Mouse (Mus musculus) liver, embryonic 11.5 days (tissue): ENCODE measurements at regions not wholly inside any gene's neighbourhood (a gene's known extent, or its start where the extent isn't known, plus 50 kb on each side); places are given as distances from the start of the nearest gene placed in this dataset.

Experiments used
- ATAC-seq: fragments of 200-750 bp; cut with Nextera tagmentation; replicated peaks from 2 replicates; pipeline ENCODE4 v1.8.0; 2017; ENCODE audit warnings: moderate number of reproducible peaks, mild to moderate bottlenecking, moderate TSS enrichment, moderate library complexity; ENCODE audit not compliant: low FRiP score
- DNase-seq: peaks from one replicate; pipeline ENCODE4 v3.0.0-alpha.2; 2017; ENCODE audit warnings: low spot score
- H3K27ac ChIP-seq: fragments of 300-500 bp; sonication (generic); 2 replicates; pipeline ENCODE4 v1.5.1; 2014; ENCODE audit warnings: mild to moderate bottlenecking, low read depth, low read length, control low read depth
- H3K27me3 ChIP-seq: fragments of 300-500 bp; sonication (generic); replicated peaks from 2 replicates; pipeline ENCODE4 v1.6.1; 2014; ENCODE audit warnings: low read length, mixed read lengths; ENCODE audit not compliant: control insufficient read depth, insufficient read depth
- H3K36me3 ChIP-seq: fragments of 300-500 bp; sonication (generic); 2 replicates; pipeline ENCODE4 v1.6.1; 2014; ENCODE audit warnings: mild to moderate bottlenecking, low read length, moderate library complexity, mixed read lengths; ENCODE audit not compliant: control insufficient read depth, insufficient read depth
- H3K4me1 ChIP-seq: fragments of 300-500 bp; sonication (generic); replicated peaks from 2 replicates; pipeline ENCODE4 v1.6.1; 2014; ENCODE audit warnings: low read length, mixed read lengths; ENCODE audit not compliant: control insufficient read depth, insufficient read depth
- H3K4me2 ChIP-seq: fragments of 300-500 bp; sonication (generic); 2 replicates; pipeline ENCODE4 v1.6.1; 2014; ENCODE audit warnings: mild to moderate bottlenecking, control low read depth, moderate library complexity
- H3K4me3 ChIP-seq: fragments of 300-500 bp; sonication (generic); 2 replicates; pipeline ENCODE4 v1.5.1; 2014; ENCODE audit warnings: low read depth, low read length, control low read depth
- H3K9ac ChIP-seq: fragments of 300-500 bp; sonication (generic); 2 replicates; pipeline ENCODE4 v1.6.1; 2014; ENCODE audit warnings: low read depth, low read length, control low read depth
- H3K9me3 ChIP-seq: fragments of 300-500 bp; sonication (generic); 2 replicates; pipeline ENCODE4 v1.6.1; 2016; ENCODE audit warnings: low read length, inconsistent platforms, mixed read lengths; ENCODE audit not compliant: control insufficient read depth
- WGBS: fragments of 180-500 bp; shearing (Covaris S2); extraction: QIAGEN DNeasy Blood & Tissue Kit; methylation state at CpG from one replicate; pipeline ENCODE4 v1.1.7; 2014; 5-methylcytosine and 5-hydroxymethylcytosine counted together

DNA sequence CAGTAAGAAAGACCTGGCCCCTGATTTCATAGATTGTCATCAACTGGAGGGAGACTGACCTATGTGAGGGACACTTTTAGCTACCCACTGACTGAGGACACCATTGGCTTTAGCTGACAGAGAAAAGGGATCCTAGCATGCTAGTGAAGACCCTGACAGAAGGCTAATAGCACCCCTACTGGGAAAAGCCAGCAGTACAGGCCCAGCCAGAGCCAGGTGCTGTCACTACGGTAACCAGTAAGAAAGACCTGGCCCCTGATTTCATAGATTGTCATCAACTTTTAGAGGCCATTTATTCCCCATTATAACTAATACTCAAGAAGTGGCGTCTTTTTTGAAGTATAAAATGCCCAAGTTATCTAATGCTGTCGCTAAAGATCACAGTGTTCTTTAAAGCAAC lies 70.2 kb upstream of the Hk2 start:
- WGBS: 51% methylated on average over 3 of the region's 3 CpGs
- no peak for DNase-seq
- Histone ChIP-seq H3K36me3 (no peaks in the 10 kb centered on the region), H3K27me3 (no peaks in the 10 kb centered on the region), H3K4me2 (no peak overlapping the region), H3K27ac (no peak overlapping the region), H3K9me3 (no peaks in the 10 kb centered on the region), H3K4me1 (no peaks in the 10 kb centered on the region), H3K4me3 (no peak overlapping the region), H3K9ac (no peak overlapping the region)
- peak; percentile 65; the same call in 1 of the 2 replicates for ATAC-seq

DNA sequence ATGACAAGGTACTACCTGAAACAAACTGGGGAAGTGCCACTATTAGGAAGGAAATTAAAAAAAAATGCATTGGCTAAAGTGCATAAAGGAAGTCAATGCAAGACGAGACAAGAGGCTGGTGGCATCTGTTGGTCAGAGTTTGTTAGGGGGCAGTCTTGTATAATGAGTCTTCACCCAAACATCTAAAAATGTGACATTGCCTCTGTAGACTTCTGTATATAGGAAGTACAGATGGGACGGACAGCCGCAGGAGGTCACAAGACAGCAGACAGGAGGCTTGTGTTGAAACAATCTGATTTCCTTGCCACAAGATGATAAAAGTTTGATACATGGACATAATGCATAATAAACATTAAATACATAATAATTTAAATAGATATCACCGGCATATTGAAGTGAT lies 69.6 kb upstream of the Hk2 start:
- H3K27me3 ChIP-seq: no peaks in the 10 kb centered on the region
- H3K4me3 ChIP-seq: no peak overlapping the region
- H3K9ac ChIP-seq: no peak overlapping the region
- H3K36me3 ChIP-seq: no peaks in the 10 kb centered on the region
- H3K9me3 ChIP-seq: no peaks in the 10 kb centered on the region
- H3K4me1 ChIP-seq: no peaks in the 10 kb centered on the region
- 69% methylated on average over 4 of the region's 4 CpGs for WGBS
- no peak overlapping the region for H3K27ac ChIP-seq
- no peak for DNase-seq
- H3K4me2 ChIP-seq: no peak overlapping the region
- no peak for ATAC-seq

DNA sequence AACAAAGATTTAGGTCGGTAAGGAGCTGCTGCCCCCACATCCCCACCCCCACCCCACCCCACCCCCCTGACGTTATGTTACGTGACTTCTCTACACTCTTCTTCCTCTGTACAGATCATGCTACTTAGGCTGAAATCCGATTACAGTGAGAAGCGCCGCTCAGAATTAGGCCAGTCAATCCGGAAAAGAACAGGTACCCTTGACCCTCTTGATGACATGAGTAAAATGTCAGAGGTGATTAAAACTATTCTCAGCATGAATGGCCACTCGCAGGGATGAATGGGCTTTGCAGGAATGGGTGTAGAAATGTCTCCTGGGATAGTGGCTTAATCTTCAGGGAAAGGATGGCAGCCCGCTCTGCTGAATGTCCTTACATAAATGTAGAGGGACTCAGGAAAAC lies 63.0 kb upstream of the Hk2 start:
- WGBS: 78% methylated on average over 9 of the region's 9 CpGs
- Histone ChIP-seq H3K9me3 (no peaks in the 10 kb centered on the region), H3K4me3 (no peak overlapping the region), H3K4me2 (no peak overlapping the region), H3K27ac (no peak overlapping the region), H3K9ac (no peak overlapping the region), H3K4me1 (no peaks in the 10 kb centered on the region), H3K27me3 (no peaks in the 10 kb centered on the region), H3K36me3 (no peaks in the 10 kb centered on the region)
- no peak for ATAC-seq
- DNase-seq: no peak

DNA sequence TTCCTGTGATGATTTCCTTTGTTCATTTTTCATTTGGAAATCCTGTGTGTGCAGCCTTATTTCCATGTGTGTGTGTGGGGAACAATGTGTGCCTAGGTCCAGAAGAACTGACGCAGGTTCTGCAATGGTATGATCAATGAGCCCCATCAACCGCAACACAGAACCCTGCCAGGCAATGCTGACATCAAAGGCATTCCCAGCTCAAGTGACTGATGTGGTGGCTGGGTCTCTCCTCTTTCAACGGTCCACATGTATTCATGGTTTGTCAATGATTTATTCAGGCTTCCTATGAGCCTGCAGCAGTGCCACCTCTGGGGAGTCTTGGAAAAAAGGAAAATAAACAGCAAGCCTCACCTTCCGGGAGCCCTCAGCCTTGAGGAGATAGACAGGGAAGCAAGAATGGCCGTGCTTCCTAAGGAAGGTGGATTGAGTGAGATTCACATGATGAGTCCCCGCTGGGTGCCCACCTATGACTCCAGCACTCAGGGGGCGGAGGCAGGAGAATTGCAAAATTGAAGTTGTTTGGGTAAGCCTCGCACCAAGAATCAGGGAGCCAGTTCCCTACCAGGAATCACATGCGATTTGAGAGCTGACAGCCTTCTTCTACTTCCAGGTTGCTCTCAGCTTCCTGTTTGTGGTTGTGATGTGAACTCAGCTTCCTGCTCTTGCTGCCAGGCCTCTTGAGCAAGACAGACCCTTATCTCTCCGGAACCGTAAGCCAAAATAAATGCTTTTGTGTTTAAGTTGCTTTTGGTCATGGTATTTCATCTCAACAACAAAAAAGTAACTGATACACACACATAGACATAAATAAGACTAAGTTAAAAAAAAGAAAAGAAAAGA lies 61.2 kb upstream of the Hk2 start:
- 59% methylated on average over 11 of the region's 11 CpGs for WGBS
- H3K27me3 ChIP-seq: no peaks in the 10 kb centered on the region
- no peak overlapping the region for H3K4me3 ChIP-seq
- H3K9me3 ChIP-seq: no peaks in the 10 kb centered on the region
- H3K9ac ChIP-seq: no peak overlapping the region
- no peaks in the 10 kb centered on the region for H3K4me1 ChIP-seq
- H3K36me3 ChIP-seq: no peaks in the 10 kb centered on the region
- H3K4me2 ChIP-seq: no peak overlapping the region
- no peak for ATAC-seq
- no peak overlapping the region for H3K27ac ChIP-seq
- DNase-seq: no peak

DNA sequence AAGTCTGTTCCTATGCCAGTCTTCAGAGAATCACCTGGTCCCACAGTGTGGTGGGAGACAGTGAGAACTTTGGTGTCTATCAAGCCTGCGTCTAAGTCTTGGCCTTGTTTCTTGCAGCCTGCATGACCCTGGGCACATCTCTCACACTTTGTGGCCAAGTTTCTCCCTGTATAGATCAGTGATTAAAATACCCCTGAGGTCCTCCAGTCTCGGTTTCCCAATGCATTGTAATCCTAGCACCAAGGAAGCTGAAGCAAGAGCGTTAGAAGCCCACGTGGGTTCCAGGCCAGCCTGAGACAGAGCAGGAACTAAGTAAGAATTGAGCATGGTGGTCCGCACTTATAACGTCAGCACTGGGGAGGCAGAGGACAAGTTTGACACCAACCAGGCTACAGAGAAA lies 59.6 kb upstream of the Hk2 start:
- no peak overlapping the region for H3K4me2 ChIP-seq
- H3K36me3 ChIP-seq: no peaks in the 10 kb centered on the region
- H3K4me3 ChIP-seq: no peak overlapping the region
- H3K4me1 ChIP-seq: no peaks in the 10 kb centered on the region
- H3K9me3 ChIP-seq: no peaks in the 10 kb centered on the region
- no peak overlapping the region for H3K9ac ChIP-seq
- ATAC-seq (no peak), DNase-seq (no peak)
- WGBS: 92% methylated on average over 6 of the region's 6 CpGs
- H3K27me3 ChIP-seq: no peaks in the 10 kb centered on the region
- no peak overlapping the region for H3K27ac ChIP-seq

DNA sequence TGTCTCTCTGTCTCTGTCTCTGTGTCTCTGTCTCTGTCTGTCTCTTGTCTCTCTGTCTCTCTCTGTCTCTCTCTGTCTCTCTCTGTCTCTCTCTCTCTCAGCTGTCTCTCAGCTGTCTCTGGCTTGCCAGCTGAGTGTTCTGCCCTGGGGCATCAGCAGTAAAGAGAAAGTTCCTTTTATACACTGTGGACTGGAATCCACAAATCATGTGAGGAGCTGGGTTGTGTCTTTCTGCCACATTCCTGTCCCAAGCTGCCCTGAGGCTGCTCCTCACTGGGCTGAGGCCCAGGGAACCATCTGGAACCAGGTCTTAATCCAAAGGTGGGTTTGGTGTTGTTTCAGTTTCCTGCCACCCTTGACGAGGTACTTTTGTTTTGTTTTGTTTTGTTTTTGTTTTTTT lies 57.0 kb upstream of the Hk2 start:
- DNase-seq: no peak
- H3K9ac ChIP-seq: no peak overlapping the region
- no peaks in the 10 kb centered on the region for H3K36me3 ChIP-seq
- H3K4me3 ChIP-seq: no peak overlapping the region
- no peaks in the 10 kb centered on the region for H3K4me1 ChIP-seq
- no peak overlapping the region for H3K4me2 ChIP-seq
- no peaks in the 10 kb centered on the region for H3K9me3 ChIP-seq
- 30% methylated on average over 1 of the region's 1 CpGs for WGBS
- H3K27ac ChIP-seq: no peak overlapping the region
- no peak for ATAC-seq
- no peaks in the 10 kb centered on the region for H3K27me3 ChIP-seq

DNA sequence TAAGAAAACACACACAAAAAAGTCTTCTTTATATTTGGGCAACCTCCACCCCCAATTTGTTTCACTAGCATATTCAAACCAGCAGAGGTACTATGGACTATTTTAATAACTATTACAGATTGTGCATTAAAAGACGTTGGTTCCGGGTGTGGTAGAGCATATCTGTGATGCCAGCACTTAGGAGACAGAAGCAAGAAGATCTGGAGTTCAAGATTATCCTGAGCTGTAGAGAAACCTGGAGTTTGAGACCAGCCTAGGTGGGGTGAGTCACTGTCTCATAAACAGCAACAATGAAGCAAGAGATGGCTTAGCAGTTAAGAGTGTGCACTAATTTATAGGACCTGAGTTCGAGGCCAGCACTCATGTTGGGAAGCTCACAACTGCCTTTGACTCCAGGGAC lies 50.4 kb upstream of the Hk2 start:
- Histone ChIP-seq H3K27me3 (no peaks in the 10 kb centered on the region), H3K9me3 (no peaks in the 10 kb centered on the region), H3K4me1 (peaks cover 32% of the 10 kb centered on the region), H3K27ac (peak overlapping the region; percentile 56; the same call in 1 of the 2 replicates), H3K4me2 (peak overlapping the region; percentile 47), H3K36me3 (no peaks in the 10 kb centered on the region), H3K4me3 (no peak overlapping the region), H3K9ac (0 out of 2 replicates have a peak overlapping the region, but pooled peaks have one; percentile 0)
- 53% methylated on average over 3 of the region's 3 CpGs for WGBS
- ATAC-seq (peak; percentile 79), DNase-seq (no peak)

DNA sequence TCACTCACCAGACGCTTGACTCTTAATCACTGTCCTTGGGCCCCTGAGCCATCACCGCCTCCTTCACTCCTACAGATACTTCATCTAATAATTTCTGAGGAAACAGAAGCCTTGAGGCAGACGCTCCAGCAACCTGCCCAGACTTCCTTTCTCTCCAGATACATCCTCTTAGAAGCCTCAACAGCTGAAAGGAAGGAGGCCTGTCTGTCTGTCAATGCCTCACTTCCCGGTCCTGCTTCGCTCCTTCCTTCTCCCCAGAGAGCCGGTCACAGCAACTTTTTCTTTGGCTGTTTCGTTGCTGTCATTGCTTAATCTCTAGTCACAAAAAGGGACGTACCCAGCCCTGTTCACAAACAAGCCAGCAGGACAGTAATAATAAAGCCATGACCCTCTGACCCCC lies 50.0 kb upstream of the Hk2 start:
- Histone ChIP-seq H3K9ac (peak overlapping the region; percentile 0; the same call in 1 of the 2 replicates), H3K9me3 (no peaks in the 10 kb centered on the region), H3K27ac (peak overlapping the region; percentile 56; the same call in 1 of the 2 replicates), H3K4me1 (peaks cover 32% of the 10 kb centered on the region), H3K4me2 (peak overlapping the region; percentile 47), H3K27me3 (no peaks in the 10 kb centered on the region), H3K4me3 (peak overlapping the region; percentile 22; the same call in 1 of the 2 replicates), H3K36me3 (no peaks in the 10 kb centered on the region)
- DNase-seq: peak; percentile 43
- peak; percentile 15; the same call in 1 of the 2 replicates for ATAC-seq
- 28% methylated on average over 8 of the region's 8 CpGs for WGBS
